Mouse (Mus musculus) liver, postnatal 0 days (tissue): ENCODE results near the gene Hcfc2.

ENCODE experiments used
- CTCF ChIP-seq: sonication (generic); IDR thresholded peaks from 2 replicates; pipeline ENCODE4 v1.5.1; 2016; ENCODE audit warnings: antibody characterized with exemption, low read depth
- EP300 ChIP-seq: IDR thresholded peaks from 2 replicates; pipeline ENCODE4 v1.6.1; 2016; ENCODE audit warnings: antibody characterized with exemption, low read depth, mild to moderate bottlenecking

DNA sequence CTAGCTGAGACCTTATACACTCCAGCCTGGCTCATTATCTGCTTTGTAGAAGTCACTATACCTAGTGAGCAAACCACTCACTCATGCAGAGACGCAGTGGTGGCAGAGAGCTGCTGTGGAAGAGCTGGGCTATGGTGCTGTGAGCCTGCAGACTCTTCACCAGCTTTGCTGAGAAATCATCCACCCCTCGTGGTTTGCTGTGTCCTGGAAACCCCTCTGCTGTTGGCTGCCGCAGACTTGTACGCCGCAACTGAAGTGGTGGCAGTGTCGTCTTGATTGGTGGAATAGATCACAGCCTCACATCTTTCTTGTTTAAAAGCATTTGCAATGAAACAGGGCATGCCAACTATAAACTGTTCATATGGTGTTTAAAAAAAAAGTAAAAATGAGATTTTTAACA is 48.3 kb downstream of the Hcfc2 start:
- TF ChIP-seq CTCF (no peak), EP300 (no peak)
